Mouse (Mus musculus) heart, embryonic 16.5 days (tissue): ENCODE results near the gene Mad2l2. TPM values are rescaled to one million over a fixed set of nuclear protein-coding genes. Genes with fewer than 3 reads are reported as not detected.

Source experiments
- ATAC-seq: fragments of 200-750 bp; cut with Nextera tagmentation; replicated peaks from 2 replicates; pipeline ENCODE4 v1.8.0; 2017; ENCODE audit warnings: moderate number of reproducible peaks; ENCODE audit not compliant: insufficient read depth, low FRiP score; ENCODE audit errors: extremely low read depth
- H3K27ac ChIP-seq: fragments of 300-500 bp; sonication (generic); 2 replicates; pipeline ENCODE4 v1.5.1; 2014; ENCODE audit warnings: mild to moderate bottlenecking, low read length, control low read depth, moderate library complexity
- H3K27me3 ChIP-seq: fragments of 300-500 bp; sonication (generic); 2 replicates; pipeline ENCODE4 v1.6.1; 2014; ENCODE audit warnings: low read length, mixed read lengths; ENCODE audit not compliant: control insufficient read depth, insufficient read depth
- H3K36me3 ChIP-seq: fragments of 300-500 bp; sonication (generic); 2 replicates; pipeline ENCODE4 v1.6.1; 2014; ENCODE audit not compliant: control insufficient read depth, insufficient read depth
- H3K4me1 ChIP-seq: fragments of 300-500 bp; sonication (generic); 2 replicates; pipeline ENCODE4 v1.6.1; 2014; ENCODE audit warnings: low read length, mixed read lengths; ENCODE audit not compliant: control insufficient read depth, insufficient read depth
- H3K4me2 ChIP-seq: fragments of 300-500 bp; sonication (generic); 2 replicates; pipeline ENCODE4 v1.6.1; 2014; ENCODE audit warnings: low read depth, mild to moderate bottlenecking, control low read depth, low read length
- H3K4me3 ChIP-seq: fragments of 300-500 bp; sonication (generic); 2 replicates; pipeline ENCODE4 v1.5.1; 2014; ENCODE audit warnings: mild to moderate bottlenecking, control low read depth, low read length
- H3K9ac ChIP-seq: fragments of 300-500 bp; sonication (generic); 2 replicates; pipeline ENCODE4 v1.6.1; 2014; ENCODE audit warnings: low read length, control low read depth
- H3K9me3 ChIP-seq: fragments of 300-500 bp; sonication (generic); replicated peaks from 2 replicates; pipeline ENCODE4 v1.6.1; 2016; ENCODE audit warnings: low read length; ENCODE audit not compliant: control insufficient read depth
- WGBS: fragments of 180-500 bp; shearing (Covaris S2); extraction: QIAGEN DNeasy Blood & Tissue Kit; methylation state at CpG from one replicate; pipeline ENCODE4 v1.1.7; 2014; 5-methylcytosine and 5-hydroxymethylcytosine counted together
- polyA plus RNA-seq: library from polyadenylated mRNA; unstranded; fragments of >200 nt; fragmentation: Nextera tagmentation; extraction: Ambion mirVana; gene quantifications from 2 replicates; pipeline ENCODE4 v1.2.1, GENCODE M21; 2015

Gene Mad2l2
- polyA plus RNA-seq, 1 experiment from 2014 or later, result 36.0 TPM

- Histone ChIP-seq H3K9ac (no peak overlapping the region), H3K36me3 (no peaks in the 10 kb centered on the region), H3K4me3 (no peak overlapping the region), H3K27ac (no peak overlapping the region), H3K4me2 (no peak overlapping the region), H3K4me1 (peaks cover 3% of the 10 kb centered on the region; the same call in 1 of the 2 replicates), H3K27me3 (peaks cover 55% of the 10 kb centered on the region), H3K9me3 (no peaks in the 10 kb centered on the region)
- ATAC-seq, result no peak
- WGBS, result 38% methylated on average over 2 of the region's 2 CpGs
Measured at GRCm38 (mm10) chr4:148128672-148129071, 1.5 kb upstream of the Mad2l2 start.

DNA sequence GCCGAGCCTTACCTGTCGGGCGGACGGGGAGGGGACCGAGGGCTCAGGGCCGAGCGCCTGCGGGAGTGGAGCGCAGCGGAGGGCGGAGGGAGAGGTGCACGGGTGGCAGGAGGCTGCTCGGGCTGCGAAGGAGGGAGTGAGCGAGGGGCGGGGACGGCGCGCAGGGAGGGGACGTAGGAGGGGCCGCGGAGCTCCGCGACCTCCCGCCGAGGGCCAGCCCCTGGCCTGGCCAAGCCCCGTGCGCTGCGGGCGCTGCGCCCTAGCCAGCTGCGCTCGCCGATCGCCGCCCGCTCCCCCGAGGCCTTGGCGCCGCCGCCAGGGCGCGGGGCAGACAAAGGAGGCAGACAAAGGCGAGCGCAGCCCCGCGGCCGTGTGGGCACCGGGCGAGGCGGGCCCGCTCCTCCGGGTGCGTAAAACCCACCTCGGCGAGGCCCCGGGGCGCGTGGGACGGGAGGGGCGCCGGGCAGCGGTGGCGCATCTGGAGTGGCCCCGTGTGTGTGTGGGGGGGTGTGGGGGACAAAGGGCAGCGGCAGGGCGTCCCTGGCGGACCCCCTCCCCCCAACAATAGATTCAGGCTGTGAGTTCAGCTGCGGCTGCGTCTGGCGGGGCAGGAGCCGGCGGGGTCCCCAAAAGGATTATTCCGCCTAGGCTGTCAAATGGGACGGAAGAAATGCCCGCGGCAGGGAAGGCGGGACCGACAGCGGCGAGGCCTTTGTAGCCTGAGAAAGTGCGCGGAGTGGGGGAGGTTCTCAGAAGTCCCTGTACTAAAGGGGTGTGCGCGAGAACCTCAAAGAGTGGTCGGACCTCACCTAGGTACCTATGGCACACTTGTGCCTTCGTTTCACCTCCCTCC lies 603 bp downstream of the Mad2l2 start, which contains the start of gene Draxin:
Gene Draxin, minus strand, starts transcription at position 138 of the 853 bp plus-strand sequence.
- H3K27me3 ChIP-seq, result peaks cover 56% of the 10 kb centered on the region

GRCm38 (mm10) chr4:148131497-148132081 lies 1.4 kb downstream of the Mad2l2 start:
- no peak overlapping the region for H3K9ac ChIP-seq
- H3K4me3 ChIP-seq, result peak overlapping the region; percentile 35
- H3K9me3 ChIP-seq, result no peaks in the 10 kb centered on the region
- H3K4me1 ChIP-seq, result peaks cover 3% of the 10 kb centered on the region; the same call in 1 of the 2 replicates
- 2% methylated on average over 18 of the region's 21 CpGs for WGBS
- no peak for ATAC-seq
- peaks cover 56% of the 10 kb centered on the region for H3K27me3 ChIP-seq
- no peak overlapping the region for H3K27ac ChIP-seq
- no peaks in the 10 kb centered on the region for H3K36me3 ChIP-seq
- peak overlapping the region; percentile 92 for H3K4me2 ChIP-seq

More for the DNA sequence above, 603 bp downstream of the Mad2l2 start, which contains the start of gene Draxin:
- H3K4me1 ChIP-seq, result peaks cover 3% of the 10 kb centered on the region; the same call in 1 of the 2 replicates
- H3K9me3 ChIP-seq, result no peaks in the 10 kb centered on the region
- peak within 1 kb of the TSS; percentile 92 for H3K4me2 ChIP-seq
- H3K36me3 ChIP-seq, result no peaks in the 10 kb centered on the region
- peak within 1 kb of the TSS; percentile 60; the same call in 1 of the 2 replicates for H3K9ac ChIP-seq
- peak within 1 kb of the TSS; percentile 61 for H3K4me3 ChIP-seq
- H3K27ac ChIP-seq, result no peak within 1 kb of the TSS
- peak; percentile 79 for ATAC-seq
- WGBS, result under 1% methylated on average over 72 of the region's 87 CpGs

- Histone ChIP-seq H3K9ac (no peak overlapping the region), H3K4me1 (peaks cover 8% of the 10 kb centered on the region; the same call in 1 of the 2 replicates), H3K4me2 (no peak overlapping the region), H3K9me3 (no peaks in the 10 kb centered on the region), H3K4me3 (no peak overlapping the region), H3K36me3 (no peaks in the 10 kb centered on the region), H3K27me3 (peaks cover 44% of the 10 kb centered on the region), H3K27ac (no peak overlapping the region)
- ATAC-seq, result no peak
- 60% methylated on average over 8 of the region's 8 CpGs for WGBS
Measured at GRCm38 (mm10) chr4:148134988-148135387, 4.8 kb downstream of the Mad2l2 start.

DNA sequence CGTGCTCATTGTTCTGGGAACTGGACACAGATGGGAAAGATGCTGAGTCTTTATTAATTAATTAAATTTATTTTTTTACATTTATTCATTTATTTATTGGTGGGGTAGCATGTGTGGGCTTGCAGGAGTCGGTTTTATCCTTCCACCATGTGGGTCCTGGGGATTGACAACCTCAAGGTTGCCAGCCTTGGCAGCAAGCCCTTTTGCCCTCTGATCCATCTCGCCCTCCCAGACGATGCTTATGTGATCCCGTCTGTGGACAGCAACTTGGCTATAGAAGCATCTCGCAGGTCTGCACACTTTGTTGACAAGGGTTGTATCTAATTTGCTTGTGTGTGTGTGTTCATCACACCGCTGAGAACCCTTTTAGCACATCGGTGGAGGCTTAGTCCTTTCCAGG lies 7.3 kb downstream of the Mad2l2 start:
- H3K4me1 ChIP-seq, result peaks cover 9% of the 10 kb centered on the region
- ATAC-seq, result no peak
- peaks cover 21% of the 10 kb centered on the region for H3K27me3 ChIP-seq
- no peak overlapping the region for H3K4me3 ChIP-seq
- H3K9me3 ChIP-seq, result no peaks in the 10 kb centered on the region
- 70% methylated on average over 8 of the region's 8 CpGs for WGBS
- H3K4me2 ChIP-seq, result no peak overlapping the region
- H3K9ac ChIP-seq, result no peak overlapping the region
- H3K27ac ChIP-seq, result no peak overlapping the region
- no peaks in the 10 kb centered on the region for H3K36me3 ChIP-seq

- H3K27me3 ChIP-seq, result peaks cover 15% of the 10 kb centered on the region
- peak overlapping the region; percentile 96 for H3K4me2 ChIP-seq
- no peaks in the 10 kb centered on the region for H3K9me3 ChIP-seq
- H3K9ac ChIP-seq, result peak overlapping the region; percentile 84
- peak; percentile 7 for ATAC-seq
- no peak overlapping the region for H3K27ac ChIP-seq
- H3K36me3 ChIP-seq, result peaks cover 3% of the 10 kb centered on the region; the same call in 1 of the 2 replicates
- WGBS, result 1% methylated on average over 12 of the region's 12 CpGs
- peaks cover 9% of the 10 kb centered on the region for H3K4me1 ChIP-seq
- H3K4me3 ChIP-seq, result peak overlapping the region; percentile 80
Measured at GRCm38 (mm10) chr4:148139767-148140097, 9.5 kb downstream of the Mad2l2 start.

DNA sequence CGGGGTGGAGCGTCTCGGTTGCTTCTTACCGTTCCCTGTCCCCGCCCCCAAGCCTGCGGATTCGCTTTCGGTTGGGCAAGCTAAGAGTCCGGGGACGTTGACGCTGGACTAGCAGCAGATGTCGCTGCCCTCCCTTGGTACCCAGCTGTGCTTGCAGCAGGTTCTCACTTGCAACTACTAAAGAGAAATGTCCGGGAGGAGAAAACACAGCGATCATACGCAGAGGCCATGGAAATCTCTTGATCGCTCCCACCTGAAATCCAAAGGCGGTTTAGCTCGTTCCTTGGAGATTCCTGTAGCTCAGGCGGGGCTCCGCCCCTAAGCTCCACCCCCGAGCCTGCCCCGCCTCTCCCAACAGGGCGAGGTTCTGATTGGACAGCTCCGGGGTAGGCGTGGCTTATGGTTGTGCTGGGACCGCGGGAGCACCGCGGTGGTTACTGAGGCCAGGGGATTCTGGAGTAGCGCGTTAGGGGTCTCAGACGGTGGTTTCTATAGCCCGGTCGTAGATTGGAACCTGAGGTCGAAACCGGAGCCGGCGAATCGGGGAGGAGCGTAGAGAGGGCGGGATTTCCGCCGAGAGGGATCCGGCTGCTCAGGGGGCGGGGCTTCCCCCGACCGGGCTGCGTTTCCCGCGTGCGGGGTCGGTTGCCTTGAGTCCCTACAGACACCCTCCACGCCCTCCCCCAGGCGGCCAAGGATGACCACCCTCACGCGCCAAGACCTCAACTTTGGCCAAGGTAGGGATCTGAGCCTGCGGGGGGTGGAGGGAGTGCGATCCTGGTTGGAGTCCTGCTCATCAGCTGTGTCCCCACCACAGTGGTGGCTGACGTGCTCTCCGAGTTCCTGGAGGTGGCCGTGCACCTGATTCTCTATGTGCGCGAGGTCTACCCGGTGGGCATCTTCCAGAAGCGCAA lies 10.2 kb downstream of the Mad2l2 start:
- peak overlapping the region; percentile 79 for H3K27ac ChIP-seq
- H3K4me3 ChIP-seq, result peak overlapping the region; percentile 80
- peaks cover 15% of the 10 kb centered on the region for H3K27me3 ChIP-seq
- H3K4me2 ChIP-seq, result peak overlapping the region; percentile 96
- WGBS, result under 1% methylated on average over 65 of the region's 65 CpGs
- peaks cover 3% of the 10 kb centered on the region for H3K36me3 ChIP-seq
- H3K9me3 ChIP-seq, result no peaks in the 10 kb centered on the region
- ATAC-seq, result peak; percentile 93
- H3K9ac ChIP-seq, result peak overlapping the region; percentile 84
- H3K4me1 ChIP-seq, result peaks cover 9% of the 10 kb centered on the region

GRCm38 (mm10) chr4:148143721-148144120 lies 13.5 kb downstream of the Mad2l2 start:
- Histone ChIP-seq H3K27ac (no peak overlapping the region), H3K27me3 (peaks cover 6% of the 10 kb centered on the region), H3K4me3 (no peak overlapping the region), H3K9me3 (no peaks in the 10 kb centered on the region), H3K4me1 (peaks cover 9% of the 10 kb centered on the region), H3K4me2 (no peak overlapping the region), H3K36me3 (peaks cover 13% of the 10 kb centered on the region), H3K9ac (no peak overlapping the region)
- 81% methylated on average over 5 of the region's 5 CpGs for WGBS
- ATAC-seq, result no peak
